Mouse (Mus musculus): Measurements from ENCODE around the gene Nol10.
"Not testable (repeated sequence)": the region's sequence is repeated elsewhere in the genome, so short reads cannot be mapped to it uniquely, and the experiment has no call there.

Gene Nol10

GRCm38 (mm10) chr12:17411797-17412526, 63.7 kb downstream of the Nol10 start:
- DNase-seq = no peak

GRCm38 (mm10) chr12:17414734-17415133, 66.5 kb downstream of the Nol10 start:
- no peak for DNase-seq

GRCm38 (mm10) chr12:17420168-17420810, 72.0 kb downstream of the Nol10 start:
- no peak for DNase-seq

GRCm38 (mm10) chr12:17425254-17426169, 77.3 kb downstream of the Nol10 start:
- no peak for DNase-seq

- DNase-seq = no peak
Measured at GRCm38 (mm10) chr12:17426735-17427134, 78.5 kb downstream of the Nol10 start.

GRCm38 (mm10) chr12:17430578-17430977, 82.3 kb downstream of the Nol10 start:
- no peak for DNase-seq

GRCm38 (mm10) chr12:17431166-17431565, 82.9 kb downstream of the Nol10 start:
- DNase-seq = no peak

- no peak for DNase-seq
Measured at GRCm38 (mm10) chr12:17431812-17432332, 83.6 kb downstream of the Nol10 start.

- DNase-seq = no peak
Measured at GRCm38 (mm10) chr12:17433712-17434111, 85.5 kb downstream of the Nol10 start.

GRCm38 (mm10) chr12:17436471-17436870, 88.2 kb downstream of the Nol10 start:
- no peak for DNase-seq

GRCm38 (mm10) chr12:17440251-17440651, 92.0 kb downstream of the Nol10 start:
- DNase-seq = peak; percentile 24

GRCm38 (mm10) chr12:17441495-17441894, 93.2 kb downstream of the Nol10 start:
- no peak for DNase-seq

- no peak for DNase-seq
Measured at GRCm38 (mm10) chr12:17444406-17444805, 96.1 kb downstream of the Nol10 start.

GRCm38 (mm10) chr12:17445251-17445650, 97.0 kb downstream of the Nol10 start:
- DNase-seq = no peak

GRCm38 (mm10) chr12:17448781-17449180, 100.5 kb downstream of the Nol10 start:
- DNase-seq = no peak

- DNase-seq = no peak
Measured at GRCm38 (mm10) chr12:17449661-17450091, 101.4 kb downstream of the Nol10 start.

GRCm38 (mm10) chr12:17450503-17450902, 102.2 kb downstream of the Nol10 start:
- no peak for DNase-seq

GRCm38 (mm10) chr12:17450908-17451307, 102.7 kb downstream of the Nol10 start:
- DNase-seq = no peak

GRCm38 (mm10) chr12:17452273-17452672, 104.0 kb downstream of the Nol10 start:
- DNase-seq = no peak

GRCm38 (mm10) chr12:17453918-17454317, 105.7 kb downstream of the Nol10 start:
- no peak for DNase-seq

- no peak for DNase-seq
Measured at GRCm38 (mm10) chr12:17455096-17455495, 106.8 kb downstream of the Nol10 start.

- DNase-seq = not testable (repeated sequence)
Measured at GRCm38 (mm10) chr12:17459223-17459622, 111.0 kb downstream of the Nol10 start.

- no peak for DNase-seq
Measured at GRCm38 (mm10) chr12:17463706-17464105, 115.4 kb downstream of the Nol10 start.

All from right cerebral cortex, postnatal 25 days (tissue).